Mouse (Mus musculus) CD4-positive, CD25-positive, alpha-beta regulatory T cell (primary cell): ENCODE results near the gene Cd69. TPM values are rescaled to one million over a fixed set of nuclear protein-coding genes. Genes with fewer than 3 reads are reported as not detected.

Experiments used
- polyA plus RNA-seq: library from polyadenylated mRNA; unstranded; fragments of 100-300 nt; shearing (Covaris generic); gene quantifications from one replicate; pipeline ENCODE4 v1.2.1, GENCODE M21; 2017

Gene Cd69
- polyA plus RNA-seq: 139 TPM

DNA sequence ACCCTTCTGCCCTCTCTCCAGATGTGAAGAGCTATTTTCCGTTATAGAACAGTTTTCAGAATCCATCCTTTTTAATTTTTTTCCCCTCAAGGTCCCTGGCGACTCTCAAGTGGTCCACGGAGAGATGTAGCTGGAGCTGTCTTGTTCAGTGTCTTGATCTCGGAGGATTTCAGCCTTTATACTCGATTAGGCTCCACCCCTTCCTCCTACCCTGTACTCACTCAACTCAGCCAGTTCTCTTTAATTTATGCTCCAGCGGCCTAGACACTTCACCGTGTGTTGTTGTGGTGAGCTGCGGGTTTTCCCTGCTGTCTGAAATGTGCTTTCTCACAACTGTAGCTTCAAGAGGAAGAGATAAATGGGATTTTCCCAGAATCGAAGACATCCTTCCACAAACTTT is at the start of gene Cd69:
Cd69 (minus strand) TSS at position 217 of the 400 bp plus-strand sequence.

Other genes starting within 250 kb of the Cd69 start
- 1.9 TPM for gene Klrb1f, start 229.5 kb downstream of the Cd69 start, polyA plus RNA-seq
- not detected for gene Clec2e, start 174.5 kb downstream of the Cd69 start, polyA plus RNA-seq
- gene Clec2d, start 94.8 kb downstream of the Cd69 start, polyA plus RNA-seq: 25.6 TPM
- not detected for gene 4922502D21Rik, start 56.4 kb upstream of the Cd69 start, polyA plus RNA-seq
- 0.39 TPM for gene Clec12a, start 67.3 kb upstream of the Cd69 start, polyA plus RNA-seq
- not detected for gene Clec12b, start 110.4 kb upstream of the Cd69 start, polyA plus RNA-seq
- gene Clec1b, start 121.9 kb upstream of the Cd69 start, polyA plus RNA-seq: 0.23 TPM
- not detected for gene Clec9a, start 133.4 kb upstream of the Cd69 start, polyA plus RNA-seq
- gene Clec1a, start 176.6 kb upstream of the Cd69 start, polyA plus RNA-seq: not detected
- gene Olr1, start 231.7 kb upstream of the Cd69 start, polyA plus RNA-seq: 0.67 TPM
- gene Tmem52b, start 237.1 kb upstream of the Cd69 start, polyA plus RNA-seq: not detected